Mouse (Mus musculus): ENCODE measurements at regions not wholly inside any gene's neighbourhood (a gene's known extent, or its start where the extent isn't known, plus 50 kb on each side); places are given as distances from the start of the nearest gene placed in this dataset.

DNA sequence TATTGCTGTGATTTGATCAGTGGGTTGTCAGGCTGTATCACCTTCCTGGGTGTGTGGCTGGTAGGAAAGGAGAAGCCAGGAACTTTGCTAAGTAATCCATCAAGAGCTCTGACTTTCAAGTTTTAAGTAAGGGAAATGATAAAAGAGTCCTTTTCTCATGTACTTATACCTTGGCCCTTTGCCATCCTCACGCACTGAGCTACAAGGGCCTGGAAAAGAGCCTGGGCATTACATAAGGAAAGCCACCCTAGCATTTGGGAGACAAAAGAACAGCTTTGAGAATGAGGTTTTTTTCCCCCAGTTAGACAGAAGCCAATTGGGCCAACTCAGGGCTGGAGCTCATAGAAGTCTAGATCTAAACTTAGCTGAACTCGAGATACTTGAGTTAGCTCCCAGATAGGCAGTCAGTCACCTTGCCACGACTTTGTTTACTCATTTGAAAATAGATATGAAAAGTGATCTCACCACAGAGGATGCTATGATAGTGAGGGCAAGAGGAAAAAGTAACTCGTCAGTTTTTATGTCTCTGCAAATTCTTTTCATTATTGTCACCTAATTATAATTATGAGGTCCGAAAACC lies 457.4 kb upstream of the Mpdz start:
- DNase-seq (ENCODE audit: low spot score): no peak
- no peak overlapping the region for H3K27ac ChIP-seq
- H3K9me3 ChIP-seq (ENCODE audit: control insufficient read depth, low read length): peaks cover 3% of the 10 kb centered on the region; the same call in 1 of the 2 replicates
- no peaks in the 10 kb centered on the region for H3K36me3 ChIP-seq (replicated peaks; ENCODE audit: control insufficient read depth, insufficient read depth)
- ATAC-seq (ENCODE audit: low FRiP score): no peak
- H3K4me1 ChIP-seq (replicated peaks; ENCODE audit: control insufficient read depth, insufficient read depth, low read length): no peaks in the 10 kb centered on the region
- WGBS: 85% methylated on average over 5 of the region's 5 CpGs
- no peaks in the 10 kb centered on the region for H3K27me3 ChIP-seq (ENCODE audit: control insufficient read depth, insufficient read depth, low read length)
- no peak overlapping the region for H3K4me3 ChIP-seq (replicated peaks; ENCODE audit: low read length)
- H3K4me2 ChIP-seq (replicated peaks): no peak overlapping the region
- H3K9ac ChIP-seq: no peak overlapping the region

DNA sequence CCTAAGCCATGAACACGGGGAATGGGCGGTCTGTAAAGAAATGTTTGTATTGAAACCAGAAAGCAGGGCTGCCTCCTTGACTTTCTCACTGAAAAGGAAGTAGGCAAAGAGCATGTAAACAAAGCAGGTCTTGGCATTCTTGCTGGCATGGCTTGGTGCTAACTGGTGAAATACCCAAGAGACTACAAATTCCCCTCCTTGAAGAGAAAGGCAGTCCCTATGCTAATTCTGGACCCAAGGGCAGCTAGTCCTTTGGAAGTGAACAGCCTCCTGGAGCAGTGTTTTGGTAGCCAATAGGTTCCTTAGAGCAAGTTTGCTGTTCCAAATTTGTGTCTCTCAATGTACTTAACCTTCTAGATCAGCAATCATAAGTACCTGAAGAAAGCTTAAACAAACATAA lies 456.0 kb upstream of the Mpdz start:
- Histone ChIP-seq H3K36me3 (replicated peaks; ENCODE audit: control insufficient read depth, insufficient read depth) (no peaks in the 10 kb centered on the region), H3K27ac (no peak overlapping the region), H3K4me3 (replicated peaks; ENCODE audit: low read length) (no peak overlapping the region), H3K9ac (no peak overlapping the region), H3K27me3 (ENCODE audit: control insufficient read depth, insufficient read depth, low read length) (no peaks in the 10 kb centered on the region), H3K9me3 (ENCODE audit: control insufficient read depth, low read length) (peaks cover 7% of the 10 kb centered on the region; the same call in 1 of the 2 replicates), H3K4me1 (replicated peaks; ENCODE audit: control insufficient read depth, insufficient read depth, low read length) (no peaks in the 10 kb centered on the region), H3K4me2 (replicated peaks) (no peak overlapping the region)
- DNase-seq (ENCODE audit: low spot score): no peak
- no peak for ATAC-seq (ENCODE audit: low FRiP score)
- 85% methylated on average over 2 of the region's 2 CpGs for WGBS

DNA sequence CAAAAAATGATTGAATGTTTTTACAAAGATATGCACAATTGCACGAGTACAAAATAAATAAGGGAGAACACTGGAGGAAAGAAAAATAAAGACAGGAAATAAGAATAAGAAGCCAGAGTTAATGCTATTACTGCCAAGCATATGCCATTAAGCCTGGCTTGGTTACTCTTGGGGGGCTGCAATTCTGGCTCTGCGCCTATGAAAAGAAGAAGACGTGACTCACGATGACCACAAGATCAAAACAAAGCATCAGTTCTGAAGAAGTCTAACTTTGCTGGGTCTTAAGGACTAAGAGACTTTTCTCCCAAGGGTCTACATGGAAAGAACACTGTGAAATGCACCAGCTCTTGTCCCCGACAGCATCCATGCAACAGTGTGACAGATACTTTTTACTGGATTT lies 454.8 kb upstream of the Mpdz start:
- WGBS: 88% methylated on average over 5 of the region's 5 CpGs
- ATAC-seq (ENCODE audit: low FRiP score): no peak
- H3K27ac ChIP-seq: no peak overlapping the region
- H3K4me1 ChIP-seq (replicated peaks; ENCODE audit: control insufficient read depth, insufficient read depth, low read length): no peaks in the 10 kb centered on the region
- H3K4me2 ChIP-seq (replicated peaks): no peak overlapping the region
- H3K4me3 ChIP-seq (replicated peaks; ENCODE audit: low read length): no peak overlapping the region
- no peak overlapping the region for H3K9ac ChIP-seq
- no peak for DNase-seq (ENCODE audit: low spot score)
- no peaks in the 10 kb centered on the region for H3K27me3 ChIP-seq (ENCODE audit: control insufficient read depth, insufficient read depth, low read length)
- H3K36me3 ChIP-seq (replicated peaks; ENCODE audit: control insufficient read depth, insufficient read depth): no peaks in the 10 kb centered on the region
- H3K9me3 ChIP-seq (ENCODE audit: control insufficient read depth, low read length): peaks cover 10% of the 10 kb centered on the region; the same call in 1 of the 2 replicates

DNA sequence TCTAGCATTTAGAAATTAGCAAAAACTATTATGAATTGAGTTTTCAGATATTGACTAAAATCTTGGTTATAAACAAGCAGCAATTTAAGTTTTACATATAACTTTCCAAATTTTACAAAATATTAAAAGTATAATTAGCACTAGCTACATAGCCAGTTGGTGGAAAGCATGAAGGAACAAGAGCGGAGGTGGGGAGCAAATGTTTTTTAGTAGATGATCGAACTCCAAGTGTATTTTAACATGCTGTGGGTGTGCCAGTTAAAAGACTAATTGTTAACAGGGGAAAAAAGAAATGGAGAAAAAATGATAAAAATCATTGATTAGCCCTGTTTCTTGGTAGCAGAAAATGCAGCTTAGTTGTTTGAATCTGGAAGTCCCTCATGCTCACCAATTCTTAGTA lies 426.3 kb upstream of the Mpdz start:
- Histone ChIP-seq H3K4me2 (replicated peaks) (no peak overlapping the region), H3K36me3 (replicated peaks; ENCODE audit: control insufficient read depth, insufficient read depth) (no peaks in the 10 kb centered on the region), H3K4me3 (replicated peaks; ENCODE audit: low read length) (no peak overlapping the region), H3K4me1 (replicated peaks; ENCODE audit: control insufficient read depth, insufficient read depth, low read length) (no peaks in the 10 kb centered on the region), H3K27ac (no peak overlapping the region), H3K27me3 (ENCODE audit: control insufficient read depth, insufficient read depth, low read length) (no peaks in the 10 kb centered on the region), H3K9ac (no peak overlapping the region), H3K9me3 (ENCODE audit: control insufficient read depth, low read length) (no peaks in the 10 kb centered on the region)
- ATAC-seq (ENCODE audit: low FRiP score): no peak
- no peak for DNase-seq (ENCODE audit: low spot score)
- 96% methylated on average over 2 of the region's 2 CpGs for WGBS

DNA sequence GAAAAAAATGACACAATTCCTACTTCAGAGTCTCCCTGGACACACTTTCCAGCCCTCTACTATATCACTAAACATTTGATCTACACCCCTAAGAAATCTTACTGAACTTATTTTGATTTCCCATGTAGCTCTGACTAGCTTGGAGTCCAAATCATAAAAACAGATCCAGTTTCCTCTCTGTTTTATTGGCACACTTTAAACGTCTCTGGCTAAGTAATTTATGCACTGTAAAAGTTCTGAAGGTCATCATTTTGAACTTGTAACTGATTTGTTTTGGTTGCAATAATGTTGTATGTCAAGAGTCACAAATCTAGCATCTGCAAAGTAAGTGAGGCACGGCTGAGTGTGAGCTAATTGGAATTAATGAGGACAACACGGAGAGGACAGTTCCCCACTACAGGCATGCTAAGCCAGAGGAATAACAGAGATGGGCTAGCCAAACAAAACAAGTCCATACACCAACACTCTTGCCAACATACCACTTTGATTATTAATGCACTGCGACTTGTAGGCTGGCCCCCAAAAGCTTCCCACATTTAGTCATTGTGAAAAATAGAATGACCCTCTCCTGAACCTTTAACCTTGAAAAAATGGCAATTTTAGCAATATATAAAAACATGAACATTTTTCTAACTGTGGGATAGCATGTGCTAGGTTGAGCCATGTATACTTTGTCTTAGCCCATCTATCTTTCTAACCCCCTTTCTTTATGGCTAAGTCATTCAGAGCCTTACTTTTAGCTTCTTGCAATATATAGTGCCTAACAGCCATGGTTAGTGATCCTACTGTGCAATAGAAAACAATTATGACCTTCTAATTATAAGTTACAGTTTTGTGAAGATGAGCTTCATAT lies 399.3 kb upstream of the Mpdz start:
- H3K4me3 ChIP-seq (replicated peaks; ENCODE audit: low read length): no peak overlapping the region
- no peak overlapping the region for H3K9ac ChIP-seq
- no peaks in the 10 kb centered on the region for H3K4me1 ChIP-seq (replicated peaks; ENCODE audit: control insufficient read depth, insufficient read depth, low read length)
- WGBS: 72% methylated on average over 4 of the region's 4 CpGs
- H3K27me3 ChIP-seq (ENCODE audit: control insufficient read depth, insufficient read depth, low read length): no peaks in the 10 kb centered on the region
- ATAC-seq (ENCODE audit: low FRiP score) (no peak), DNase-seq (ENCODE audit: low spot score) (no peak)
- no peak overlapping the region for H3K4me2 ChIP-seq (replicated peaks)
- H3K27ac ChIP-seq: no peak overlapping the region
- H3K9me3 ChIP-seq (ENCODE audit: control insufficient read depth, low read length): no peaks in the 10 kb centered on the region
- no peaks in the 10 kb centered on the region for H3K36me3 ChIP-seq (replicated peaks; ENCODE audit: control insufficient read depth, insufficient read depth)

DNA sequence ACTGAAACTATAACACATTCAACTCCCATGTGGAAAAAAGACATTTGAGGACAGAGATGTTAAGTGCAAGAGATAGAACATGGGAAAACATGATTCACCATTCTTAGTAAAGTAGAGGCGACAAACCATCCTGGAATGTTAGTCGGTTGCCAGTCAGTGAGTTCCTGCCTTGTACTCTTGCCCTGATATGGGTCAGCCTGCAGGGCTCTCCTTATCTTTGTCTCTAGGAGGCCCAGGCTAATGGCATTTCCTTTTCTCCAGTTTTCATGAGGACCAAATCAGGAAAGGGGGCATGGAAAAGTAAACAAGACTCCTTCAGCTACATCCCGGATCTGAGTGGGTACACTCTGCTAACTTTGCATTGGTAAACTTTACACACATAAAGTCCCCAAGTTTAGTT lies 387.4 kb upstream of the Mpdz start:
- Histone ChIP-seq H3K27me3 (ENCODE audit: control insufficient read depth, insufficient read depth, low read length) (no peaks in the 10 kb centered on the region), H3K36me3 (replicated peaks; ENCODE audit: control insufficient read depth, insufficient read depth) (no peaks in the 10 kb centered on the region), H3K27ac (no peak overlapping the region), H3K4me1 (replicated peaks; ENCODE audit: control insufficient read depth, insufficient read depth, low read length) (no peaks in the 10 kb centered on the region), H3K4me3 (replicated peaks; ENCODE audit: low read length) (no peak overlapping the region), H3K4me2 (replicated peaks) (no peak overlapping the region), H3K9ac (no peak overlapping the region), H3K9me3 (ENCODE audit: control insufficient read depth, low read length) (no peaks in the 10 kb centered on the region)
- no peak for ATAC-seq (ENCODE audit: low FRiP score)
- DNase-seq (ENCODE audit: low spot score): no peak
- 77% methylated on average over 3 of the region's 3 CpGs for WGBS

DNA sequence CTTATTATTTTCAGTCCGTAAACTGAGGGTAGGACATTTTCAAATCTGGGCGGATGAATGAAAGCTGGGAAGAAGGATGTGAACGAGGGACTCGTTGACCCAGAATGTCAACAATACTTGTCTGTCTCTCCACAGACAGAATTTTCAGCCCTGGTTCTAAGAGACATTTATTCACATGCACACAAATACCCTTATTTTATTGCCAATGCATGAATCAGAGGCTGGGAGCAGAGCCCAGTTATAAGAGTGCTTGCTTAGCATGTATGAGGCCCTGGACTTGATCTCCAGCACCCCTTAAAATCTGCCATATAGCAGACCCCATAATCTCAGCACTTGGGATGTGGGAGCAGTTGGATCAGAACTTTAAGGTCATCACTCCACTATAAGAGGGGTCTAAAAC lies 384.8 kb upstream of the Mpdz start:
- Histone ChIP-seq H3K4me3 (replicated peaks; ENCODE audit: low read length) (no peak overlapping the region), H3K4me2 (replicated peaks) (no peak overlapping the region), H3K36me3 (replicated peaks; ENCODE audit: control insufficient read depth, insufficient read depth) (no peaks in the 10 kb centered on the region), H3K9ac (no peak overlapping the region), H3K9me3 (ENCODE audit: control insufficient read depth, low read length) (no peaks in the 10 kb centered on the region), H3K27ac (no peak overlapping the region), H3K4me1 (replicated peaks; ENCODE audit: control insufficient read depth, insufficient read depth, low read length) (no peaks in the 10 kb centered on the region), H3K27me3 (ENCODE audit: control insufficient read depth, insufficient read depth, low read length) (no peaks in the 10 kb centered on the region)
- DNase-seq (ENCODE audit: low spot score) (no peak), ATAC-seq (ENCODE audit: low FRiP score) (no peak)
- WGBS: 90% methylated on average over 4 of the region's 4 CpGs

DNA sequence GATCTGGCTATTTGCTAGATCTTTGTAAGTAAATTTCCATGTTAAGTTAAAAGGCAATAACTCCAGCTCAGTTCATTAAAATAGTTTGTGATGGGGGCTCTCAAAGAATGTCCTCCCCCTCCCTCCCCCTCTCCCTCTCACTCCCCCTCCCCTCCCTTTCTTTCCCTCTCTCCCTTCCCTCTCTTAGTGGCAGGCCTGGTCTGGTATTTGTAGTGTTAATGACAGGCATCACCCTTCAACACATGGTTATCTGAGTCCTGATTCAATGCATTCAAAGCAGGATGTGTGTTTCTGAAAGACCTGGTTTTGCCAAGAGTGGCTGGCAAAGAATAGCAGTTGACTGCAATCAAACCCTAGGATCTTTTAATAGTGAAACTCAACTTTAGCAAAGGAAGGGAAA lies 383.4 kb upstream of the Mpdz start:
- H3K36me3 ChIP-seq (replicated peaks; ENCODE audit: control insufficient read depth, insufficient read depth): no peaks in the 10 kb centered on the region
- H3K27me3 ChIP-seq (ENCODE audit: control insufficient read depth, insufficient read depth, low read length): no peaks in the 10 kb centered on the region
- no peak overlapping the region for H3K9ac ChIP-seq
- DNase-seq (ENCODE audit: low spot score) (no peak), ATAC-seq (ENCODE audit: low FRiP score) (no peak)
- H3K4me1 ChIP-seq (replicated peaks; ENCODE audit: control insufficient read depth, insufficient read depth, low read length): no peaks in the 10 kb centered on the region
- H3K4me3 ChIP-seq (replicated peaks; ENCODE audit: low read length): no peak overlapping the region
- no peaks in the 10 kb centered on the region for H3K9me3 ChIP-seq (ENCODE audit: control insufficient read depth, low read length)
- no peak overlapping the region for H3K4me2 ChIP-seq (replicated peaks)
- no peak overlapping the region for H3K27ac ChIP-seq

DNA sequence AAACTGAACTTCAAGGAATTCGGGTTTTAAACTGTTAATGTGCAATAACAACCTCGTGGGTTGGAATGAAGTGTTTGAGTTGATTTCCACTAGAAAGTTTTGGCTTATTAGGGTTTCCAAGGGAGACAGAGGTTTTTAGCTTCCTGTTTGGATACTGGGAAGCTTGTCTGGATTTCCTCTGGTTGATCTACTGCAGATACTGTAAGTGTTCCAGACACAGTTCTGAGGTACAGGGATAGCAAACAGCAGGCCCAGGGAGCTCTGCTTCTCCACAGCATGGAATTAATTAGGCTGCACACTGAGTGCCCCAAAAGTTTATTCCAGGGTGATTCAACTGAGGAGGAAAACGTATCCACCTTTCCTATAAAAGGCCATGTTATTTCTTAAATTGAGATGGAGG lies 381.0 kb upstream of the Mpdz start:
- H3K27ac ChIP-seq: no peak overlapping the region
- DNase-seq (ENCODE audit: low spot score): no peak
- no peak overlapping the region for H3K4me3 ChIP-seq (replicated peaks; ENCODE audit: low read length)
- no peak overlapping the region for H3K9ac ChIP-seq
- H3K4me1 ChIP-seq (replicated peaks; ENCODE audit: control insufficient read depth, insufficient read depth, low read length): no peaks in the 10 kb centered on the region
- H3K27me3 ChIP-seq (ENCODE audit: control insufficient read depth, insufficient read depth, low read length): no peaks in the 10 kb centered on the region
- 80% methylated on average over 3 of the region's 3 CpGs for WGBS
- no peaks in the 10 kb centered on the region for H3K9me3 ChIP-seq (ENCODE audit: control insufficient read depth, low read length)
- H3K36me3 ChIP-seq (replicated peaks; ENCODE audit: control insufficient read depth, insufficient read depth): no peaks in the 10 kb centered on the region
- no peak overlapping the region for H3K4me2 ChIP-seq (replicated peaks)
- ATAC-seq (ENCODE audit: low FRiP score): no peak
